Mouse (Mus musculus): ENCODE data around the gene Amd2.

Gene Amd2

DNA sequence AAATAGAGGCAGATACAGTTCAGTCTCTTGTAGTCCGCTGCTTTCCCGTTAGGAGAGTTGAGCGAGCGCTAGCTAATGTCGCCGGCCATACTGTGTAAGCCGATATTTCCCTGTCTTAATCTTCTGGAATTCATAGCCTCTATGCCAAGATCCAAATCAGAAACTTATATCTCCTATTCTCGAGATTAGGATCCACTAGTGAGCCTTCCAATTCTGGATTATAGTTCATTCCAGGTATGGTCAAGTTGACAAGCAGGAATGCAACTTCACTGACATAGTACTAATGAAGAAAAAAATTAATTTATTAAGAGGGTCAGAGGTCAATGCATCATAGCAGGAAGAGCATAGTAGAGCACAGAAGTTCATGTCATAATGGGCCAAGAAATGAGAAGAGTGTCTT lies at the start of gene Amd2:
Gene Amd2, minus strand, starts transcription at position 101 of the 400 bp plus-strand sequence.
- DNase-seq (ENCODE audit: low read depth, low spot score), result no peak

DNA sequence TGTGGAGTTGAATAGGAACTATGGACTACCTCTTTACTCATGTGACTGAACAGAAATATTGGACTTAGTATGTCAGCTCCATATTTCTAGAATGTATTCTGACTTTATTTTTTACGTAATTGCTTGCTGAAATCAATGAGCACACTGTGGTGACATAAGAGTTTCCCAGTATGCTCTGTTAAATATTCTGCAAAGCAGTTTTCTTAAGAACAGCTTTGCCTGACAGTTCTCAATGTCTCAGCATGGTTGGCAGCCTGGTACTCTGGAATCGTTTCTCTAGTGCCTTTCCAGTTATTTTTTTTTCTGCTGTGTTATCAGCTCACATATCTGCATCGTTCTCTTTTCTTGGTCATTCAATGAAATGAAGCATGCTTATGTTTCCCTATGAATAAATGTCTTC lies 49.6 kb upstream of the Amd2 start:
- no peak for DNase-seq (ENCODE audit: low read depth, low spot score)

DNA sequence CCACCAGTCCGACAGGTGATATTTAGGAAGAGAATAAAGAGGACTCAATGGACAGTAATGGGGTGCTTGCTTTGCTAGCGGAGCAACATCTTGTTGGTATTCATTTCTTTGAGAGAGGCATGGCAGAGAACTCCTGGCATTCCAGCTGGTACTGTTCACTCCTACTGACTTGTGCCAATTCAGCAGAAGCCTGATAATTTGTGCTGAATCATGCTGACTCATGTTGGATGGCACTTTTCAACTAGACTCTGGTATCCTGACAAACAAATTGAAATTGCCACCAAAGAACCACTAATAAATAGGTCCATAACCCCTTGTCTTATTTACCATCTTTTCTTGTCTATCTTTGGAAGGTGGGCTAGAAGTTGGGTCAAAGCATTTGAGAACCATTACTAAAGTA lies 25.9 kb upstream of the Amd2 start:
- no peak for DNase-seq (ENCODE audit: low read depth, low spot score)

DNA sequence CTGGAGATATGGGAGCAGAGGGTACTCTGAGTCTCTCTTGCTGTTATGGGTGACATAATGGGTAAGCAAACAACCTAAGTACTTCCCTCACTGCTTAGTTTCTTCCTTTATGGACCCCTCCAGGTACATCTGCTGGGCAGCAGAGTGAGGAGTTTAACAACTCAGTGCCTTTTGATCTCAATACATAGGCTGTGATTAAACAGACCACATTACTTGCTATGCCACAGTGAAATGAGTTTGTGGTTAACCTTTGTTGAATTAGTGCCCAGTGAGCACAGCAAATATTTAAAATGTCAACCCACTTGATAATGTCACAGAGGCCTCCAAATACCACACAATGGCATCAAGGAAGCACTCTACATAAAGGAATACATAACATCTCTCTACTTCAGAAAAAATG lies 2.6 kb upstream of the Amd2 start:
- DNase-seq (ENCODE audit: low read depth, low spot score), result no peak
